Mouse (Mus musculus): ENCODE measurements around the gene Rab1b. TPM values are rescaled to one million over a fixed set of nuclear protein-coding genes. Genes with fewer than 3 reads are reported as not detected.

The Rab1b gene
- polyA plus RNA-seq, 1 experiment, result 296 TPM

GRCm38 (mm10) chr19:5085145-5085863 is 21.6 kb downstream of the Rab1b start, which contains the start of gene Tmem151a:
Gene Tmem151a, minus strand, starts transcription at chr19:5085531.
- Histone ChIP-seq H3K27ac (ENCODE audit: control insufficient read depth, insufficient read depth, low read length) (no peak within 1 kb of the TSS), H3K36me3 (ENCODE audit: control insufficient read depth, insufficient read depth, low read length) (no peaks in the 10 kb centered on the region), H3K27me3 (ENCODE audit: control insufficient read depth, insufficient read depth, low read length) (peaks cover 15% of the 10 kb centered on the region; the same call in 1 of the 2 replicates), H3K4me1 (replicated peaks; ENCODE audit: control insufficient read depth, insufficient read depth, low read length) (peaks cover 23% of the 10 kb centered on the region), H3K4me3 (ENCODE audit: control insufficient read depth, insufficient read depth, low read length) (peak within 1 kb of the TSS; percentile 20)
- TF ChIP-seq POLR2A (IDR thresholded peaks at IDR 0.05; ENCODE audit: control insufficient read depth, extremely low read depth, insufficient read depth, low read length, poor library complexity) (no peak), CTCF (IDR thresholded peaks at IDR 0.05; ENCODE audit: borderline replicate concordance, control insufficient read depth, extremely low read depth, insufficient read depth, low read length, poor library complexity) (no peak)
- WGBS, result 2% methylated on average over 68 of the region's 69 CpGs
- DNase-seq, result no peak

- Histone ChIP-seq H3K27me3 (ENCODE audit: control insufficient read depth, insufficient read depth, low read length) (peaks cover 15% of the 10 kb centered on the region; the same call in 1 of the 2 replicates), H3K36me3 (ENCODE audit: control insufficient read depth, insufficient read depth, low read length) (no peaks in the 10 kb centered on the region), H3K27ac (ENCODE audit: control insufficient read depth, insufficient read depth, low read length) (no peak overlapping the region), H3K4me1 (replicated peaks; ENCODE audit: control insufficient read depth, insufficient read depth, low read length) (peaks cover 23% of the 10 kb centered on the region), H3K4me3 (ENCODE audit: control insufficient read depth, insufficient read depth, low read length) (peak overlapping the region; percentile 20)
- 14% methylated on average over 15 of the region's 15 CpGs for WGBS
- no peak for TF ChIP-seq CTCF (IDR thresholded peaks at IDR 0.05; ENCODE audit: borderline replicate concordance, control insufficient read depth, extremely low read depth, insufficient read depth, low read length, poor library complexity)
- no peak for TF ChIP-seq POLR2A (IDR thresholded peaks at IDR 0.05; ENCODE audit: control insufficient read depth, extremely low read depth, insufficient read depth, low read length, poor library complexity)
- no peak for DNase-seq
These were observed 22.1 kb downstream of the Rab1b start for GRCm38 (mm10) chr19:5084834-5085144.

- no peak for TF ChIP-seq CTCF (IDR thresholded peaks at IDR 0.05; ENCODE audit: borderline replicate concordance, control insufficient read depth, extremely low read depth, insufficient read depth, low read length, poor library complexity)
- no peak for TF ChIP-seq POLR2A (IDR thresholded peaks at IDR 0.05; ENCODE audit: control insufficient read depth, extremely low read depth, insufficient read depth, low read length, poor library complexity)
- no peak overlapping the region for H3K27ac ChIP-seq (ENCODE audit: control insufficient read depth, insufficient read depth, low read length)
- no peak overlapping the region for H3K4me3 ChIP-seq (ENCODE audit: control insufficient read depth, insufficient read depth, low read length)
- H3K36me3 ChIP-seq (ENCODE audit: control insufficient read depth, insufficient read depth, low read length), result no peaks in the 10 kb centered on the region
- H3K27me3 ChIP-seq (ENCODE audit: control insufficient read depth, insufficient read depth, low read length), result peaks cover 15% of the 10 kb centered on the region; the same call in 1 of the 2 replicates
- DNase-seq, result no peak
- WGBS, result 63% methylated on average over 3 of the region's 3 CpGs
- H3K4me1 ChIP-seq (replicated peaks; ENCODE audit: control insufficient read depth, insufficient read depth, low read length), result peaks cover 21% of the 10 kb centered on the region
These were observed 22.7 kb downstream of the Rab1b start for GRCm38 (mm10) chr19:5083961-5084833.

- TF ChIP-seq CTCF (IDR thresholded peaks at IDR 0.05; ENCODE audit: borderline replicate concordance, control insufficient read depth, extremely low read depth, insufficient read depth, low read length, poor library complexity) (no peak), POLR2A (IDR thresholded peaks at IDR 0.05; ENCODE audit: control insufficient read depth, extremely low read depth, insufficient read depth, low read length, poor library complexity) (no peak)
- Histone ChIP-seq H3K4me1 (replicated peaks; ENCODE audit: control insufficient read depth, insufficient read depth, low read length) (peaks cover 13% of the 10 kb centered on the region), H3K4me3 (ENCODE audit: control insufficient read depth, insufficient read depth, low read length) (no peak overlapping the region), H3K27ac (ENCODE audit: control insufficient read depth, insufficient read depth, low read length) (no peak overlapping the region), H3K36me3 (ENCODE audit: control insufficient read depth, insufficient read depth, low read length) (no peaks in the 10 kb centered on the region), H3K27me3 (ENCODE audit: control insufficient read depth, insufficient read depth, low read length) (peaks cover 15% of the 10 kb centered on the region; the same call in 1 of the 2 replicates)
- DNase-seq, result no peak
- WGBS, result 70% methylated on average over 24 of the region's 24 CpGs
These were observed 24.3 kb downstream of the Rab1b start for GRCm38 (mm10) chr19:5082596-5082995.

- no peak overlapping the region for H3K4me3 ChIP-seq (ENCODE audit: control insufficient read depth, insufficient read depth, low read length)
- 59% methylated on average over 18 of the region's 18 CpGs for WGBS
- no peak for TF ChIP-seq POLR2A (IDR thresholded peaks at IDR 0.05; ENCODE audit: control insufficient read depth, extremely low read depth, insufficient read depth, low read length, poor library complexity)
- no peak for TF ChIP-seq CTCF (IDR thresholded peaks at IDR 0.05; ENCODE audit: borderline replicate concordance, control insufficient read depth, extremely low read depth, insufficient read depth, low read length, poor library complexity)
- H3K27me3 ChIP-seq (ENCODE audit: control insufficient read depth, insufficient read depth, low read length), result peaks cover 15% of the 10 kb centered on the region; the same call in 1 of the 2 replicates
- H3K4me1 ChIP-seq (replicated peaks; ENCODE audit: control insufficient read depth, insufficient read depth, low read length), result peaks cover 8% of the 10 kb centered on the region
- no peak overlapping the region for H3K27ac ChIP-seq (ENCODE audit: control insufficient read depth, insufficient read depth, low read length)
- H3K36me3 ChIP-seq (ENCODE audit: control insufficient read depth, insufficient read depth, low read length), result no peaks in the 10 kb centered on the region
- DNase-seq, result no peak
These were observed 24.9 kb downstream of the Rab1b start for GRCm38 (mm10) chr19:5082005-5082404.

- H3K4me1 ChIP-seq (replicated peaks; ENCODE audit: control insufficient read depth, insufficient read depth, low read length), result no peaks in the 10 kb centered on the region
- H3K36me3 ChIP-seq (ENCODE audit: control insufficient read depth, insufficient read depth, low read length), result no peaks in the 10 kb centered on the region
- WGBS, result 91% methylated on average over 1 of the region's 1 CpGs
- no peak for TF ChIP-seq CTCF (IDR thresholded peaks at IDR 0.05; ENCODE audit: borderline replicate concordance, control insufficient read depth, extremely low read depth, insufficient read depth, low read length, poor library complexity)
- TF ChIP-seq POLR2A (IDR thresholded peaks at IDR 0.05; ENCODE audit: control insufficient read depth, extremely low read depth, insufficient read depth, low read length, poor library complexity), result no peak
- DNase-seq, result no peak
- no peak overlapping the region for H3K27ac ChIP-seq (ENCODE audit: control insufficient read depth, insufficient read depth, low read length)
- H3K4me3 ChIP-seq (ENCODE audit: control insufficient read depth, insufficient read depth, low read length), result no peak overlapping the region
- H3K27me3 ChIP-seq (ENCODE audit: control insufficient read depth, insufficient read depth, low read length), result peaks cover 6% of the 10 kb centered on the region; the same call in 1 of the 2 replicates
These were observed 27.6 kb downstream of the Rab1b start for GRCm38 (mm10) chr19:5079279-5079678.
